Mouse (Mus musculus) kidney, adult 18-20 months (tissue): ENCODE data around the gene Cdc7.

Experiments
- DNase-seq: peaks from one replicate; pipeline ENCODE4 v3.0.0; 2021

The Cdc7 gene

DNA sequence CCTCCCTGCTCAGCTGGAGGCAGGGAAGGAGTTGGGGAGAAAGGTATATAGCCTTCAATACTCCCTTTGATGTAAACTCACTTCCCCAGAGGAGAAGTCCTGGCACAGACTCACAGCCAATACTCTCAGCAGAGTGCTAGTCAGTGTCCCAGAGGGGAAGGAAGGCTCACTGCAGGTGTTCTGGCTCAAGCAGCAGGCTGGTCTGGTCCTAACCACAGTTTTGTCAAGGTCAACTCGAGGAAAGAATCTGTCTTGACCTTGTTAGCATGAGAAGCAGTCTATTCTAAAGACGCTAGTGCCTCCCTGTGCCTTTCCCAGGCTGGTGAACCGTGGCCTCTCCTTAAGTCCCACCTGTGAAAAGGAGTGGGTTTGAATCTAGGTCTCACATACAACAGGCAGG, 30.6 kb downstream of the Cdc7 start:
- DNase-seq, result no peak

DNA sequence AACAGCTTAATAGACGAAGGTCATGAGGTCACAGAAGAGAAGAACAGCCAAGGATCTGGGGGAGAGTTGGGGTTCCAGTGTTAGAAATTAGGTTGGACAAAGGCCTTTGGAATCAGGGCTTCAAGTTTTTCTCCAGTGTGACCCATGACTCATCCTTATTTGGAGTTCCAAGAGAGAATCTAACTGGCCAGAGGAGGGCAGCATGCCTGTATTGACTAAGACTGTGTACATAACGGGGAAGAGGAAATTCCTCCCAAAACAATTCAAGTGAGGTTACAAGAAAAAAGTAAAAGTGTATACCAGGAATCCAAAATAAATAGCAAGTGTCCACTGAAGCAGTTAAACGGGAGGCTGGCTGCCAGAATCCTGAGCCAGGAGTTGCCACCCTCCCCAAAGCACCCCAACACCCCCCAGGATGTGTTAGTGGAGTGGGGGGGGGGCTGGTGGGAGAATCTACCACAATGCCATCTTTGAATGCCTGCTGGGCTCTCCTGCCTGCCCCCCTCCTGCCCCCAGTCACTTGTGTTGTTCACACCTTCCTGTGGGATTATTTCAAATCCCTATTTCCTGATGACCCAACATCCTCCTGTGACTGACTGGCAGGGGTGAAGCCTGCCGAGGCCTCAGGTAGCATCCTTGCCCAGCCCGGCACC, 31.9 kb downstream of the Cdc7 start:
- DNase-seq, result peak; percentile 65

DNA sequence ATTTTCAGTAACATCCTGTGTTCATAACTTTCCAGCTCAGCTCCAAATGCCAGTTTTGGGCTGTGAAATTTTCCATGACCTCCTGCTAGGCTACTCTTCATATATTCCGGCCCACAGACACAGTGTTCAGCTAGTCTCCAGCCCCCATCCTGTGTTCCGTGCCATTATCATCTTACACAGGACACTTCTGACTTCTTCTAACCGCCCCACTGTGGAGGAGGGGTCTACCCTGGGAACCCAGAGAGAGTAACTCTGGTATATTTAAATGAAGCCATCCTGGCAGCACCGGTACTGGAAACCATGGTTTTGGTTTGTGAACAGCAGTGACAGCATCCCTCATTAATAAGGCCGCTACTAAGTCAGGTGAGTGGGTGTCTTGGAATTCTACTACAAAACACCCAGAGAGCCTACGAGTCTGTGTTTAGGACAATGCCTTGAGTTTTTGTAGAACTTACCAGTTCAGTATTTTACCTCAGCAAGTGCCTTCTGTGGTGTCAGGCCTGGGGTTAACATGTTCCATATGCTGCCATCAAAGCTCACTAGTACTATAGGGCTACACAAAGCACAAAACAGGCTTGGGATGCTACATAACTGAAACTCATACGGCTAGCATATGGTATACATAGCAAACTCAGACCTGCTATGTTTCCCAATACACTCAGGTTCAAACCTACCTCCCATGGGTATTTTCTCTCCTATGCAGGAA, 32.6 kb downstream of the Cdc7 start:
- DNase-seq, result no peak

DNA sequence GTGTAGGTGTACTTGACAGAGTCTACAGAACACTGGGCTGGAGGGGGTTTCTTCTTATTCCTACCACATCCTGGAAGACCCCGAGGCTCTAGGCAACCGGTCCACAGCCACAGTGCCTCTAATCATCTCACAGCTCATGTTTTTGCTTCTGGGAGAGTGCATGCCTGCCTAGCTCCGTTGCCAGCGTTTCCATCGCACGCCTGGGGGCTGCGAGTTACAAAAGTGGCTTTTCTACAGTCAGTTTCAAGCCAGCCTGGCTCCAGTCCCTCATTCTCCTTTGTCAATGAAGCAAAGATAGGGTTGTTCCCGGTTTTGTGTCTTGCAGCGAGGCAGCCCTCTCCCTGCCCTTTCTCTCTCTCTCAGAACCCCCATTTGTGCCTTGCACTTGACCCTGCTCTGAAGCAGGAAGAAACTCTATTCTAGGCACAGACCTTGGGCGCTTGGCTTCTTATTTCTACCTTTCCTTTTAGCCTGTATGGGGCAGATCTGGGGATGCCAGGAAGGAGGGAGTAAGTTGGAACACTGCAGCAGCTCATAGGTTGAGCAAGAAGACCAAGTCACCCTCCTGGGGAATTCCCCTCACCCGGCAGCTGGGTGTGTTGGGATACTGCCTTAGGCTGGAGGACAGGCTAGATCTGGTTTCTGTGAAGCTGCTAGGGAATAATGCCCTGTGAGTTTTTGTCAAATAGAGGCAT, 37.4 kb downstream of the Cdc7 start:
- DNase-seq, result no peak

DNA sequence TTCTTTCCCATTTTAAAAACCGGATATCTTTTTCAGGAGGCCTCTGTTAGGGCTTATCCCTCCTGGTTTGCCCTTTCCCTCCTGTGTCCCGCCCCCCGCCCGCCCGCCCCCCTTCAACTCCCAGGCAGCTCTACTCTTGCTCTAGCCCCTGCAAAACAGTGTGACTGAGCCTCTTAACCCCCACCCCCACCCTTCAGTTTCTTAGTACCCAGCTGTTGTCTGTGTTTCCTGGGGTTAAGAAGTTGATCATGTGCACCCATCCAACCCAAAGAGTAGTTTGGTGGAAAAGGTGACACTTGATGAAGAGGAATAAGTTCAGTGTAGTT, 37.9 kb downstream of the Cdc7 start:
- DNase-seq, result no peak

DNA sequence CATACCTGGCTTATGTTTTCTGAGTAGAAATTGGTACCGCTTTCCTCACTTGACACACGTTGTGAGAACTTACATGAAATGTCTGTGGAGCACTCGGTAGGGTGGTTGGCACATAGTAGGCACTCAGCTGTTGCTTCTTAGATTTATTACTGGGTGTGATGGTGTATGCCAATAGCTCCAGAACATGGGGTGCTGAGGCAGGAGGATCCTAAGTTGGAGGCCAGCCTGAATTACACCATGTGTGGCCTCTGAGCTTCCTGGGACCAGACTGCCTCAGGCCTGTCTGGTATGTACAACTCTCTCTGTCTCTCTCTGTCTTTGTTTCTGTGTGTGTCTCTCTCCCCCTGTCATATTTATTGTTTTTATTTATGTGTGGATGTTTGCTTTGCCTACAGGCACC, 45.6 kb downstream of the Cdc7 start:
- DNase-seq, result no peak

DNA sequence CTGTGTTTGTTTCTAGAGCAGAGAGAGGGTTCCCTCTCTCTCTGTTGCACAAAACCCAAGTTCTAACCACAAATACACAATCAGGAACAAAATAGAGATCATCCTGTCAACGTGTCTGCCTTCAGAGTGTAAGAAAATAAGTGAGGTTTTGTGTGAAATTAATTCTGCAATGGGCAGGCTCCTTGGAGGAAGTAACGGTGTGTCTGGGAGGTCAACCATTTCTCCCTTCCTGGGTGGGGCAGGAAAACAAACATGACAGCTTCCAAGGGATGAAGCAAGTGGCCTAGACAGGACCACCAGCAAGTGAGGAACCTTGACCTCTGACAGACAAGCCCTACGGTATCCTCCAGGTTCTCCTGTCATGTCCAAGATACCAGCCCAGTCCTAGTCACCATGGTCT, 46.2 kb downstream of the Cdc7 start:
- DNase-seq, result no peak

DNA sequence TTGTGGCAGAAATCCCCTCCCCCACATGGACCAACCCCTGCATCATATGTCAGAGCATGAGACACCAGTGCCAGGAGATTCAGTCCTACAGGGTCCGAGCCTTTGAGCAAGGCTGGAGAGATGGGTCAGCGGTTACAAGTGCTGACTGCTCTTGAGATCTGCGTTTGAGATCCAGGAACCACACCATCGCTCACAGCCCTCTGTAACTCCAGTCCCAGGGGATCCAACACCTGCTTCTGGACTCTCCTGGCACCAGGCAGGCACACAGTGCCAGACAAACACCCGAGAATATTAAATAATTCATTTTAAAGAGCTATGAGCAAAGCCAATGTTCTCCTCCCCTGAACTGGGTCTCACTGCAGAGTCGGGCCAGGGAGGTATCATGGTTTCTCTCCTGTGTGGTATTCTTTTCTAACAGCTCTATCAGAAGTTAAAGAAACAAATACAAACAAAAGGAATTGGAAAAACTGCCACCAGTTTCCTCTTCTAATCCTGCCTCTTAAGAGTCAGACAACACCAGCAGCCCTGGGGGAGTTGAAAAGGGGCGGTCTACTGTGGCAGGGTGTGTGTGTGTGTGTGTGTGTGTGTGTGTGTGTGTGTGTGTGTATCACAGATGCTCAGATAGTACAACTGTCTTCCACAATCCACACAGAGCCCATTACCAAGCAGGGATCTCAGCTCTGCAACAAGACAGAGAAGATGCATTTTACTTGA, 47.4 kb downstream of the Cdc7 start:
- DNase-seq, result no peak

DNA sequence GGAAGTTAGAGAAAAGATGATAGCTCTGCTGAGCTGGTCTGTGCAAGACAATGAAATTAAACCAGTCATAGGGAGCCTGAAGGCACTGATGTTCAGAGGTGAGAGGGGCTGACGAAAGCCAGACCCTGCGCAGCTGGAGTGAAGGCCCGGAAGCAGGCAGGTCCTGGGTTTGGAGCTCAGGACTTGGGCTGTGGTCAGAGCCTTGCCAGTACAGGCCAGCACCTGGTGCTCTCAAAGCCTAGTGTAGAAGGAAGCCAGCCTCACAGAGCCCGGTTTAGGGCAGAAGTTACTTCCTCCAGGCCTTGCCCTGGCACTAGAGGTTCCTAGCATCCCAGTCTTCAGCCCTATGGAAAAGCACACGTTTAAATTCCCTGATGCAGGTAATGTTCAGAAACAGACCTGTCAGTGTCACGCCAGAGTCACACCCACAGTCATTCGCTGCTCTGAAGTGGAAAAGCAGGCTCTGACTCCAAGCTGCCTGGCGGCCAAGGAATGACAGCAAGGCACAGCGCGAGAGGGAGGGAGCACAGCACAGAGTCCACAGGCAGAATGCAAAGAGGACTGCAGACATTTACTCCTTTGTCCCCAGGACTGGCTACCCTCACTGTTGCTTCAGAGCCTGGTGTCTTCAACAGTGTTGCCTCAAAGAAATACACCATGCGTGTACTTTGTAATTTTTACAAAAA, 48.1 kb downstream of the Cdc7 start:
- DNase-seq, result no peak

DNA sequence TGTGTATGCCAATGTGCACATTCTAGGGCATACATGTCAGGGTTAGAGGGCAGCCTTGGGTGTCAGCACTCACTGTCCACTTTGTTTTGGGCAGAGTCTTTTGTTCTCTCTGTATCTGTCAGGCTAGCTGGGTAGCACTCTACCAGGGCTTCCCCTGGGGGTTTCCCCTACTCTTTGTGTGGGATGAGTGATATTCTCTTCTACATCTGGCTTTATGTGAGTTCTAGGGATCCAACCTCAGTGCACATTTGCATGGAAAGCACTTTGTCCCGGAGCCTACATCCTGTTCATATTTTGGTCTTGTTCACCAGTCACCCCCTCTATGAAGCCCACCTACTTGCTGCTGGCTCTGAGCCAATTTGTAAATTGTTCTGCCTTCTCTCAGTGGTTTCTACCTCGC, 49.3 kb downstream of the Cdc7 start:
- no peak for DNase-seq

DNA sequence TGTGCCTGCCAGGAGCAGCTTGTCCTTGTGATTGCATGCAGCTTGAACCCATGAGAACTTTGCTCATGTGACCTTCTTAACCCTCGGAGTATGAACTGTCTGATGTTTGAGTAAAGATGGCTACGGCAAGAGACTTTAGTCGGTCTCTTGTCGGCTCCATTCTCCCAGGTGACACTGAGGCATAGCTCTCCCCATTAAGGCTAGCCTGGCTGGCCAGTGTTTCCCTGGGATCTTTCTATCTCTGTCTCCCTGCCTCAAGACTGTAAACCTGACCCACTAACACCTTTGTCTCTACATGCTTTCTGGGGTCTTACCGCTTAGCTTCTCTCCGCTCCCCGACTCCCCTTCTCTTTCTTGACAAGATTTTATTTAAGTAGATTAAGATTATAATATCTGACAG, 50.0 kb downstream of the Cdc7 start:
- DNase-seq, result no peak

DNA sequence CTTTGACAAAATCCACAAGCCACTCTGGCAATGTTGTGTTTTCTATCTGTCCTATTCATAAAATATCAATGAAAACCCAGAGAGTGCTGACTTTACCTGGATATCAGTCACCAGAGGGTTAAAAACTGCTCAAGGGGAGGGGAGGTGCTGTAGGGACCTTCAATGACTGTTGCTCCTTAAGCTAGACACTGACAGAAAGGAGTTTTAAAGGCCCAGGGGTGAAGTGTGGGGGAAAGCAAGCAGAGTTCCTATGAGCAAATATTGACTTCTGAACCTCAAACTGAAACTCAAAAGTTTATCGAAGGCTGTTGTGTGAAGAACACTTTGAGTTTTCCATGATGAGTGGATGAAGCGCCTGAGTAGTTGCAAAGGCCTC, 50.9 kb downstream of the Cdc7 start:
- DNase-seq, result no peak

DNA sequence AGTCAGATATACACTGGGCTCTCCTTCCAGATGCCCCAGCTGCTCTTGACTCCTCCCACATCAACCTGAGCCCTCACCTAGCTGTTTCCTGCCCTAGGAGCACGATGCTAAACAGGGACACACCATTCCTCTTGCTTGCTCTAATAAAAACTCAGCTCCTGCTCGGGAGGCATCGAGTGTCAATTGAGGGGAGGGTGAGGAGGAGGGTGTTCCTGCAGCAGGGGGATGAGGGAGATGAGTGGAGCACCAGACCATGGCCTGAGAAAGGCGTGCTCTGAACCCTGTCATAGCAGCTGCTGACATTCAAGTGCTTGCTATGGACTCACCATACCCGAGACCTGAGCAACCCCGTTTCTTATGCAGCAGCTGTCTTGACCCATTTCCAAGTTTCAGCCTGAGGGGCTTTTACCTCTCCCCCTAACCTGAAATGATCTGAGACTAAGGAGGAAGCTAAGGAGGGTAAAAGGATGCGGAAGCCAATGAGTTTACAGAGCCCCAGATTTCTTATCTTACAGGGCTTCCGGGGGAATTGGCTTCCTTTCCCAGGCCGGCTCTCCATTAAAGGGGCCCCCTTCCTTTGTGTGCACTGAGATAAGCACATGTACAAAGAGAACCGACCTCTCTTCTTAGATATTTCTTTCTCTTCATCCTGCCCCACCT, 51.4 kb downstream of the Cdc7 start:
- DNase-seq, result no peak

DNA sequence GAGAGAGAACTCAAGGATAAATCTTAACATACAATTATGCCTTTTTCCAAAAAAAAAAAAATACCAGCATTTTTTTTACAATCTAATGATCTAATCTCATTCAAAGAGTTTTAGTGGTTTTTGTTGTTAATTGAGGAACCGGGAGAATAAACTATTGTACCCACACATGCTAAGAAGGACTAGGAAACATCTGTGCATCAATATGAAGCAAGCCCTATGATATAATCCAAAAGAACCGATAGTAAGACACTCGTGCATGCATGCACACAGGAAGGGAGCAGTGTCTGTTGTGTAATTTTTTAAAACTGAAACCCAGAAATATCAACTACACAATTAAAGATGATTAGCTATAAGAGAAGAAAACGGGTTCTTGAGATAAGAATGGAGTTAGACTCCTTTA, 52.4 kb downstream of the Cdc7 start:
- no peak for DNase-seq

DNA sequence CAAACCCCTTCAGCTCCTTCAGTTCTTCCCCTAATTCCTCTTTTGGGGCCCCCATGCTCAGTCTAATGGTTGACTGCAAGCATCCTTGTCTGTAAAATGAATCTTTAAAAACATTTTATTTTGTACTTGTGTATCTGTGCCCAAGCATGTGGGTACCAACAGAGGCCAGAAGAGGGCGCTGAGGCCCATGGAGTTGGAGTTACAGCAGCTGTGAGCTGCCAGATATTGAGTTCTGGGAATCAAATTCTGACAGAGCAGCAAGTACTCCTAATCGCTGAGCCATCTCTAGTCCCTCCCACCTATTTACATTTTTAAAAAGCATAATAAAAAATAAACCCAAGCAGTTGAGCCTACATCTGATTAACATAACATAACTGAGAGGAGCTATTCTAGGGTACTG, 53.4 kb downstream of the Cdc7 start:
- DNase-seq, result no peak

DNA sequence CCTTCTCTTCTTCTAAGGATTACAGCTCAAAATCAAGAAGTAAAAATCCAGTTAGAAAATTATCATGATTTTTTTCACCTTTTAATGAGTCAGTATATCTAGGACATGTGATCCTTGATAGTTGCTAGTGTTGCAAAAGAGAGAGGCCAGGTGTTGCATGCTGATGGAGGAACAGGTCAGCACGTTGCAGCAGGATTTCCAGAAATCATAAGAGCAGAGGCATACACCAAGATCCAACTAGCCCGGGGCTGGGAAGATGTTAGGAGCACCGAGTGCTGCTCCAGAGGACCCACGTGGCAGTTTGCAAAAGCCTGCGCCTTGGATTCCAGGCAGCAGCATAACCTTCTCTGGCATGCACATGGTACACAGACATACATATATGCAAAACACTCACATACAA, 54.9 kb downstream of the Cdc7 start:
- DNase-seq, result no peak

DNA sequence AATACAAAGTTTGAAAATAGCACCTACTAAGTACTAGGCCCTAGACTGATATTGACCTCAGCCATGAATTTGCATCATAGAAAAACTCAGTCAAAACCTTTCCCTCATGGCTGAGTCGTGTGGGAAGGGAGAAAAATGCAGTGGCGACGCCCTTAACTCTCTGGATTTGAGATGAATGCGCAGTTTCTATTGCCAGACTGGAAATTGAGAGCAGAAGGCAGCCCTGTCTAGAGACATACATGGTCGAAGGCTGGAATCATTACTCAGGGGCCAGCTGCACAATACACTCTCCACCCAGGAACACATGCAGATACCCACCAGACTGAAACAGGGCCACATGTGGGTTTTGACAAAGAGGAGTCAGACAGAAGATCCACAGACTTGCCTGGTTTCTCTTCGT, 55.8 kb downstream of the Cdc7 start:
- DNase-seq, result no peak

DNA sequence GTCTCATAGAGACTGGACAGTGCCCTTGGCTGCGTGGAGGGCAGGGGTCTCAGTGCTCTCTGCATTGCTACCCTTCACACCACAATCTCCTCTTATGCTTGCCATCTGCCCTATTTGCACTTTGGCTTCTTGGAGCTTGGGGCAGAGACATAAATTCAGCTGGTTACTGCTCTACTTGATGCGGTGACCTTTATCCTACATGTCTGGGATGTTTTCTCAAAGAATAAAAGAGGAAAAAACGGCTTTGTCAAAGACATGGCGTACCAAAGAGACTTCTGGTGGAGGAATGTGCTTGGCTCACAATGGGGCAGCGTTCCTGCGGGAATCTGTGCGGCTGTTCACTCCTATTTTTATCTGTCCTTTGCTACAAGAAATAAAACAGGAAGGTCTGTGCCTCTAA, 56.2 kb downstream of the Cdc7 start:
- peak; percentile 12 for DNase-seq

DNA sequence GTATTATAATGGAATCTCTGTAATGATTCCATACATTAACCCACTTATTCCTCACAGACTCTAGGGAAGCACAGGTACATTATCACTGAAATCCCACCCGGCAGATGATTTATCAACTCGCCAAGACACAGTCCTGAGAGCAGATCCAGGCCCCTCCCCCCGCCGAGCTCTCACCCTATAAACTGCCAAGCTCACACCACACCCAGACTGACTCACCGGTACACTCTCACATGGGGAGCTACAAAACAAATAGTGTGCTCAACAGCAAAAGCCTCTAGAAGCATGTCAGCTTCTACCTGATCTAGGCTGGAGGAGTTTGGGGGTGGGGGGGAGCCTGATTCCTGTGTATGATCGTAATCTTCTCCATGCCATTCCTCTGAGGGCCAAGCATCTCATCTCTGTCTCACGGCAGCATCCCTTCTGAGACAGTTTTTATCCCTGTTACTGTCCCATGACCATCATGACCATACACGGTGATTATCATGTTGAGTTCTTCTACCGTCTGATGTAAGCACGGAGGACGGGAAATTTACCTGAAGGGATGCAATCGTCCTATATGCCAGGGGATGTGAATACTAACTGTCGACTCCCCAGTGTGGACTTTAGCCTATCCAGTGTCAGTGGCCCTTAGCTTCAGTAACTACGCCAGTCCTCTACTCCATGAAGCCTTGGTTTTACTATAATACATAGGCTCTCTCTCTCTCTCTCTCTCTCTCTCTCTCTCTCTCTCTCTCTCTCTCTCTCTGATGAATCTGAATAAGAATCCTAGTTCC, 57.4 kb downstream of the Cdc7 start:
- DNase-seq, result no peak

DNA sequence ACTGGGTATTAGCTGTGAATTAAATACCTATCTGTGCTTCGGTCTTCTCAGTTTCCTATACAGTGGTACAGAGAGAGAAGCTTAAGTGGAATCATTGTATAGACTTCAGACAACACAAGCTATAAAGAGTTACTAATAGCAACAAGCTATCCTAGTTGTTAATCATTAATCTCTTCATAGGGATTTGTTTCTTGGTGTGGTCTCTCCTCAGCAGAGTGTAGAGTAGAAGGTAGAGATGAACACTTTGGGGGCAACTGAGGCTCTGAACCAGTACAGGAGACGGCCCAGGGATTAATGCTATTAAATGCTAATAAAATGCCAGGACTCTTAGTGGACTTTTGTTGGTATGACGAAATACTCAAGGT, 57.9 kb downstream of the Cdc7 start:
- DNase-seq, result no peak

DNA sequence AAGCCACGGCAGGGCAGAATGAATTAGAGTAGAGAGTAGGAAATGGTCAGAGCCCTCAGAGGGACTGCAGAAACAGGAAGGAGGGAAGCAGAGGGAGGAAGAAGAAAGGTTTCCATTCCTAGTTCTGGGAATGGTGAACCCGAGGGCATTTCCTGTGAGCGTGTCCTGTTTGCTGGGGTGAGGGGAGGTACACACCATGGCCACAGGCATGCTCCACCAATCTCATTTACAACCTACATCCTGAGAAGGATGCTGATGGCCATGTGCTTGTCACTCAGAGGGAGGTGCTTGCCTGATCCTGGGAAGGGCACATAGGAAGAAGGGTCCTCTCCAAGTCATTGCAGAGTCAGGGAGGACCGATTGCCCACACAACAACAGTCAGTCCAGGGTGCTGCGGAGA, 59.8 kb downstream of the Cdc7 start:
- no peak for DNase-seq

DNA sequence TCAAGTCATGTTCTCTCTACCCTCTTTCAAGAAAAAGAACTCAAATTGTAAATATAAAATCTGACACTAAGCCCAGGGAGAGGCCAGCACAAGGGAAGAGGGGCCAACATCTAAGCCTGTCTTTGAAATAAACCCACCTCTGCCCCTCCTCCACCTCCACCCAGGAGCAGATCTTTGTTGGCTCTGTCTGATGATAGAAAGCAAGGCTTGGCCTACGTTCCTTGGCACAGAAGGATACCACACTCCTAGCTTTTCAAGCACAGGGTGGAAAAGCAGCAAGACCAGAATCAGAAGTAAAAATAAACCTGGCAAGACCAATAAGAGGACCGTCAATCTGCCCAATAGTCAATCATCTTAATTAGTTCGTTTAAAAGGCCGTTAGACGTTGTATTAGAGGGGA, 61.2 kb downstream of the Cdc7 start:
- no peak for DNase-seq
